Mouse (Mus musculus) heart, postnatal 0 days (tissue): Measurements from ENCODE around the gene Clec2h. TPM values are rescaled to one million over a fixed set of nuclear protein-coding genes. Genes with fewer than 3 reads are reported as not detected.
"Not testable (repeated sequence)": the region's sequence is repeated elsewhere in the genome, so short reads cannot be mapped to it uniquely, and the experiment has no call there.

Source experiments
- ATAC-seq: fragments of 200-750 bp; cut with Nextera tagmentation; 2 replicates; pipeline ENCODE4 v1.8.0; 2017; ENCODE audit warnings: low read depth, moderate number of reproducible peaks, moderate library complexity; ENCODE audit not compliant: insufficient read depth
- DNase-seq: peaks from one replicate; pipeline ENCODE4 v3.0.0-alpha.2; 2016; ENCODE audit warnings: low spot score
- H3K27ac ChIP-seq: fragments of 300-500 bp; sonication (generic); 2 replicates; pipeline ENCODE4 v1.5.1; 2014; ENCODE audit warnings: low read depth, mild to moderate bottlenecking
- H3K27me3 ChIP-seq: fragments of 300-500 bp; sonication (generic); 2 replicates; pipeline ENCODE4 v1.6.1; 2014; ENCODE audit warnings: low read length, mixed read lengths; ENCODE audit not compliant: control insufficient read depth, insufficient read depth
- H3K36me3 ChIP-seq: fragments of 300-500 bp; sonication (generic); replicated peaks from 2 replicates; pipeline ENCODE4 v1.6.1; 2014; ENCODE audit warnings: low read length, mixed read lengths; ENCODE audit not compliant: control insufficient read depth, insufficient read depth
- H3K4me1 ChIP-seq: fragments of 300-500 bp; sonication (generic); 2 replicates; pipeline ENCODE4 v1.6.1; 2014; ENCODE audit warnings: antibody characterized with exemption; ENCODE audit not compliant: control insufficient read depth, insufficient read depth
- H3K4me2 ChIP-seq: fragments of 300-500 bp; sonication (generic); 2 replicates; pipeline ENCODE4 v1.6.1; 2014; ENCODE audit warnings: low read depth, mild to moderate bottlenecking, low read length, moderate library complexity
- H3K4me3 ChIP-seq: fragments of 300-500 bp; sonication (generic); 2 replicates; pipeline ENCODE4 v1.5.1; 2014; ENCODE audit warnings: low read depth, low read length
- H3K9ac ChIP-seq: fragments of 300-500 bp; sonication (generic); replicated peaks from 2 replicates; pipeline ENCODE4 v1.6.1; 2014; ENCODE audit warnings: low read depth, low read length, mixed read lengths
- H3K9me3 ChIP-seq: fragments of 300-500 bp; sonication (generic); replicated peaks from 2 replicates; pipeline ENCODE4 v1.6.1; 2016; ENCODE audit warnings: low read length; ENCODE audit not compliant: control insufficient read depth
- CTCF ChIP-seq: IDR thresholded peaks from 2 replicates; pipeline ENCODE4 v1.5.1; 2016; ENCODE audit warnings: antibody characterized with exemption, control low read depth, low read depth
- EP300 ChIP-seq: IDR thresholded peaks from 2 replicates; pipeline ENCODE4 v1.6.1; 2016; ENCODE audit warnings: antibody characterized with exemption, low read depth
- WGBS: fragments of 180-500 bp; shearing (Covaris S2); extraction: QIAGEN DNeasy Blood & Tissue Kit; methylation state at CpG from one replicate; pipeline ENCODE4 v1.1.7; 2014; 5-methylcytosine and 5-hydroxymethylcytosine counted together
- polyA plus RNA-seq: library from polyadenylated mRNA; unstranded; fragments of >200 nt; fragmentation: Nextera tagmentation; extraction: Ambion mirVana; gene quantifications from 2 replicates; pipeline ENCODE4 v1.2.1, GENCODE M21; 2015
- total RNA-seq: library from RNA; depleted of rRNA; stranded (reverse); fragments of >200 nt; gene quantifications from 2 replicates; pipeline ENCODE4 v1.2.3, GENCODE M21; 2014; ENCODE audit warnings: low replicate concordance; rRNA removed

Gene Clec2h
- not detected in 2 replicates for total RNA-seq
- not detected in 2 replicates for polyA plus RNA-seq

DNA sequence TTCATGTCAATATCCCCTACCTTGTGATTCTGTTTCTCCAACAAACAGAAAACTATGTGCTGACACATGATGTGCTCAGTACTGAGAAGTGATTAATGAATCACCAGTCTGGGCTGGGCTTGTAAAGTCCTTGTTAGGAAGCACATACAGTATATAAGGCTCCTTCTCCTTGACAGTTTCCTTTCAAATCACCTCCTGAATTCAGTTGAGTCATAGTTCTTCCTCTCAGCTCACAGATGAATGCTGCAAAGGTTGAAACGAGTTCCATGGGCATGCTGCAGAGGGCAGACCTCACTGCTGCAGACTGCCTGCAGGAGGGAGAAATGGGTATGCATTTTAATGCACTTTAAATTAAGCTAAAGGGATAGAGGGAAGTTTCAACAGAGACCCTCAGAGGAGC is at the start of gene Clec2h:
Clec2h (plus strand) TSS at position 180 of the 400 bp plus-strand sequence.
- no peak within 1 kb of the TSS for H3K4me2 ChIP-seq
- H3K9me3 ChIP-seq = no peaks in the 10 kb centered on the region
- H3K27me3 ChIP-seq = no peaks in the 10 kb centered on the region
- H3K9ac ChIP-seq = no peak within 1 kb of the TSS
- H3K4me1 ChIP-seq = no peaks in the 10 kb centered on the region
- no peak for DNase-seq
- no peak for ATAC-seq
- TF ChIP-seq CTCF = peak; percentile 22; the same call in 1 of the 2 replicates
- no peak for TF ChIP-seq EP300
- 0% methylated on average over 1 of the region's 1 CpGs for WGBS
- H3K27ac ChIP-seq = no peak within 1 kb of the TSS
- no peak within 1 kb of the TSS for H3K4me3 ChIP-seq
- no peaks in the 10 kb centered on the region for H3K36me3 ChIP-seq

DNA sequence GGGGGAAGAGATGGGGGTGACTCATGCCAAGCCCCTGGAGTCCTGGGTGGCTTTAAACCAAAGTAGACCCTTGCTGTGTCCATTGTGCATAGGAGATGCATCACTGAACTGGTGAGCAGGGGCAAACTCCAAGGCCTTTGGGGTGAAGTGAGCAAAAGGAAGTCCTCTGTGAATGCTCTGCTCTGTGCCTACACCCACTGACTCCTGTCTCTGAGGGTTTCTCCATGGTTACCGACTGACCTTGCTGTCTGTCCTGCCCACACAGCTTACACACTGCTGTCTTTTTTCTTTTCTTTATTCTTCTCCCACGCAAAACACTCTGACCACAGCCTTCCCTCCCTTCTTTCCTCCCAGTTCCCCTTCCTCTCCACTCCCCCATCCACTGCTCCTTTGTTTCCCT is 39.5 kb upstream of the Clec2h start:
- Histone ChIP-seq H3K4me3 (no peak overlapping the region), H3K4me1 (no peaks in the 10 kb centered on the region), H3K27ac (no peak overlapping the region), H3K27me3 (no peaks in the 10 kb centered on the region), H3K9ac (no peak overlapping the region), H3K4me2 (no peak overlapping the region), H3K36me3 (no peaks in the 10 kb centered on the region), H3K9me3 (no peaks in the 10 kb centered on the region)
- ATAC-seq (no peak), DNase-seq (no peak)
- no peak for TF ChIP-seq EP300
- no peak for TF ChIP-seq CTCF
- 46% methylated on average over 2 of the region's 2 CpGs for WGBS

DNA sequence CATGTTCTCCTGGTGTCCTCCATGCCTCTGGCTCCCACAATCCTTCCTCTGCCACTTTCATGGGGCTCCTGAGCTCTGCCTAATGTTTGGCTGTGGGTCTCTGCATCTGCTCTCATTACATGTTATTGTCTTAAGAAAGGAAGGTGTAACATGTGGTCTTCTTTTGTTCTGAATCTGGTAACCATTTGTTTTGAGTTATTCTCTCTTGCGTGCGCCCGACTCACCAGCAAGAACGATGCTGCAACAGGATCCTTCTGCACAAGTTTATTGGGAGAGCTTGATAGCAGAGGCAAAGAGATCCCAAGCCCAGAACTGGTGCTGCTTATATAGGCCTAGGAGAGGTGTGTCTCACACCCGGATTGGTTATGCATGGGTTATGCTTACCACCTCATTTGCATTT is 38.8 kb upstream of the Clec2h start, which contains the start of gene Klrb1a:
Klrb1a (minus strand) TSS at position 101 of the 400 bp plus-strand sequence.
- WGBS = 93% methylated on average over 5 of the region's 5 CpGs
- H3K27ac ChIP-seq, H3K9me3 ChIP-seq, H3K4me3 ChIP-seq, DNase-seq, ATAC-seq, H3K4me1 ChIP-seq, H3K9ac ChIP-seq, H3K27me3 ChIP-seq, H3K36me3 ChIP-seq, H3K4me2 ChIP-seq: not testable (repeated sequence)

DNA sequence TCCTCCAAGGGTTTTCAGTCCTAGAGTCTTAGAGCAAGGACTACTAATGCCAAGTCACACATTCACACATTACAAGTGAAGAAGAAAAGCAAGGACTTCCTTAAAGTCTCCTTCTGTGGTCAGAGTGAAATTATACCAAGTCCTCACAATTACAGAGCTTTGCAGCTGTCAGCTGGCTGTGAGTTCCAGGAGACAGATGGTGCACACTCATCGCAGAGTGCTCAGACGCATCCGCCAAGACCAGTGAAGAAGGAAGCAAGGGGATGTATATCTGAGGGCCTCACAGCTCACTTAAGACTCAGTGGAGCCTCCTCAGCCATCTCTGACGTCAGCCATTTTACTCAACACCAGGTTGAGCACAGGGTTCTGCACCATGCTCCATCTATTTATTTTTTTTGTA is 37.8 kb upstream of the Clec2h start:
- no peak for DNase-seq
- TF ChIP-seq EP300 (no peak), CTCF (no peak)
- WGBS = 79% methylated on average over 4 of the region's 4 CpGs
- H3K9me3 ChIP-seq = no peaks in the 10 kb centered on the region
- H3K9ac ChIP-seq = no peak overlapping the region
- no peak overlapping the region for H3K4me2 ChIP-seq
- ATAC-seq = no peak
- no peak overlapping the region for H3K27ac ChIP-seq
- no peak overlapping the region for H3K4me3 ChIP-seq
- H3K27me3 ChIP-seq = no peaks in the 10 kb centered on the region
- H3K4me1 ChIP-seq = no peaks in the 10 kb centered on the region
- no peaks in the 10 kb centered on the region for H3K36me3 ChIP-seq

- not testable (repeated sequence) for DNase-seq, H3K4me2 ChIP-seq, H3K9me3 ChIP-seq, H3K27me3 ChIP-seq, H3K4me1 ChIP-seq, ATAC-seq, H3K4me3 ChIP-seq, H3K9ac ChIP-seq, H3K27ac ChIP-seq, H3K36me3 ChIP-seq
- WGBS = 81% methylated on average over 6 of the region's 6 CpGs
Observed at GRCm38 (mm10) chr6:128625246-128625645, 36.9 kb upstream of the Clec2h start.
